Mouse (Mus musculus): ENCODE measurements at regions not wholly inside any gene's neighbourhood (a gene's known extent, or its start where the extent isn't known, plus 50 kb on each side); places are given as distances from the start of the nearest gene placed in this dataset.

GRCm38 (mm10) chr14:24586982-24587672 is 100.2 kb downstream of the Rps24 start:
- no peak for ATAC-seq (ENCODE audit: low FRiP score)
- no peak for DNase-seq (ENCODE audit: low spot score, missing footprints)

GRCm38 (mm10) chr14:24588041-24588440 is 101.1 kb downstream of the Rps24 start:
- Histone ChIP-seq H3K27me3 (ENCODE audit: control insufficient read depth, insufficient read depth, low read length) (no peaks in the 10 kb centered on the region), H3K9me3 (ENCODE audit: control insufficient read depth, low read length) (no peaks in the 10 kb centered on the region), H3K4me3 (ENCODE audit: low read depth, low read length) (no peak overlapping the region), H3K36me3 (ENCODE audit: control insufficient read depth, insufficient read depth, low read length) (no peaks in the 10 kb centered on the region), H3K4me1 (ENCODE audit: control insufficient read depth, insufficient read depth, low read length) (no peaks in the 10 kb centered on the region), H3K4me2 (no peak overlapping the region), H3K9ac (ENCODE audit: low read length) (no peak overlapping the region), H3K27ac (ENCODE audit: low read depth, low read length) (no peak overlapping the region)
- WGBS: 79% methylated on average over 3 of the region's 3 CpGs
- DNase-seq (ENCODE audit: low spot score, missing footprints) (no peak), ATAC-seq (ENCODE audit: low FRiP score) (no peak)

More at GRCm38 (mm10) chr14:24586982-24587672, 100.2 kb downstream of the Rps24 start:
- no peaks in the 10 kb centered on the region for H3K36me3 ChIP-seq (ENCODE audit: control insufficient read depth, insufficient read depth, low read length)
- no peaks in the 10 kb centered on the region for H3K9me3 ChIP-seq (ENCODE audit: control insufficient read depth, low read length)
- no peak overlapping the region for H3K4me2 ChIP-seq
- no peak overlapping the region for H3K4me3 ChIP-seq (ENCODE audit: low read depth, low read length)
- 86% methylated on average over 12 of the region's 12 CpGs for WGBS
- H3K27me3 ChIP-seq (ENCODE audit: control insufficient read depth, insufficient read depth, low read length): no peaks in the 10 kb centered on the region
- peak overlapping the region; percentile 35; the same call in 1 of the 2 replicates for H3K27ac ChIP-seq (ENCODE audit: low read depth, low read length)
- H3K9ac ChIP-seq (ENCODE audit: low read length): no peak overlapping the region
- no peaks in the 10 kb centered on the region for H3K4me1 ChIP-seq (ENCODE audit: control insufficient read depth, insufficient read depth, low read length)

- WGBS: 21% methylated on average over 14 of the region's 14 CpGs
- peak overlapping the region; percentile 4; the same call in 1 of the 2 replicates for H3K4me2 ChIP-seq
- peak overlapping the region; percentile 61 for H3K27ac ChIP-seq (ENCODE audit: low read depth, low read length)
- DNase-seq (ENCODE audit: low spot score, missing footprints) (peak; percentile 91), ATAC-seq (ENCODE audit: low FRiP score) (peak; percentile 75; the same call in 1 of the 2 replicates)
- peaks cover 13% of the 10 kb centered on the region for H3K4me1 ChIP-seq (ENCODE audit: control insufficient read depth, insufficient read depth, low read length)
- H3K9ac ChIP-seq (ENCODE audit: low read length): 0 out of 2 replicates have a peak overlapping the region, but pooled peaks have one; percentile 27
- no peaks in the 10 kb centered on the region for H3K36me3 ChIP-seq (ENCODE audit: control insufficient read depth, insufficient read depth, low read length)
- no peak overlapping the region for H3K4me3 ChIP-seq (ENCODE audit: low read depth, low read length)
- peaks cover 4% of the 10 kb centered on the region; the same call in 1 of the 2 replicates for H3K9me3 ChIP-seq (ENCODE audit: control insufficient read depth, low read length)
- no peaks in the 10 kb centered on the region for H3K27me3 ChIP-seq (ENCODE audit: control insufficient read depth, insufficient read depth, low read length)
Measured at GRCm38 (mm10) chr14:24606444-24607173, 119.7 kb downstream of the Rps24 start.

GRCm38 (mm10) chr14:24608356-24608755 is 121.4 kb downstream of the Rps24 start:
- WGBS: 74% methylated on average over 1 of the region's 1 CpGs
- H3K4me3 ChIP-seq (ENCODE audit: low read depth, low read length): no peak overlapping the region
- ATAC-seq (ENCODE audit: low FRiP score) (no peak), DNase-seq (ENCODE audit: low spot score, missing footprints) (no peak)
- no peak overlapping the region for H3K27ac ChIP-seq (ENCODE audit: low read depth, low read length)
- no peaks in the 10 kb centered on the region for H3K36me3 ChIP-seq (ENCODE audit: control insufficient read depth, insufficient read depth, low read length)
- H3K9me3 ChIP-seq (ENCODE audit: control insufficient read depth, low read length): peaks cover 4% of the 10 kb centered on the region; the same call in 1 of the 2 replicates
- H3K4me1 ChIP-seq (ENCODE audit: control insufficient read depth, insufficient read depth, low read length): peaks cover 13% of the 10 kb centered on the region
- no peak overlapping the region for H3K4me2 ChIP-seq
- H3K27me3 ChIP-seq (ENCODE audit: control insufficient read depth, insufficient read depth, low read length): no peaks in the 10 kb centered on the region
- H3K9ac ChIP-seq (ENCODE audit: low read length): no peak overlapping the region

GRCm38 (mm10) chr14:24612254-24612995 is 125.5 kb downstream of the Rps24 start:
- Histone ChIP-seq H3K27ac (ENCODE audit: low read depth, low read length) (no peak overlapping the region), H3K4me1 (ENCODE audit: control insufficient read depth, insufficient read depth, low read length) (peaks cover 22% of the 10 kb centered on the region), H3K4me3 (ENCODE audit: low read depth, low read length) (no peak overlapping the region), H3K4me2 (no peak overlapping the region), H3K9me3 (ENCODE audit: control insufficient read depth, low read length) (peaks cover 4% of the 10 kb centered on the region; the same call in 1 of the 2 replicates), H3K9ac (ENCODE audit: low read length) (no peak overlapping the region), H3K27me3 (ENCODE audit: control insufficient read depth, insufficient read depth, low read length) (no peaks in the 10 kb centered on the region), H3K36me3 (ENCODE audit: control insufficient read depth, insufficient read depth, low read length) (no peaks in the 10 kb centered on the region)
- ATAC-seq (ENCODE audit: low FRiP score) (no peak), DNase-seq (ENCODE audit: low spot score, missing footprints) (no peak)
- 91% methylated on average over 4 of the region's 4 CpGs for WGBS

GRCm38 (mm10) chr14:24615776-24616175 is 128.9 kb downstream of the Rps24 start:
- no peak for ATAC-seq (ENCODE audit: low FRiP score)
- no peak overlapping the region for H3K4me3 ChIP-seq (ENCODE audit: low read depth, low read length)
- 72% methylated on average over 3 of the region's 3 CpGs for WGBS
- no peaks in the 10 kb centered on the region for H3K27me3 ChIP-seq (ENCODE audit: control insufficient read depth, insufficient read depth, low read length)
- H3K27ac ChIP-seq (ENCODE audit: low read depth, low read length): peak overlapping the region; percentile 99
- H3K4me2 ChIP-seq: no peak overlapping the region
- no peaks in the 10 kb centered on the region for H3K9me3 ChIP-seq (ENCODE audit: control insufficient read depth, low read length)
- H3K9ac ChIP-seq (ENCODE audit: low read length): no peak overlapping the region
- H3K4me1 ChIP-seq (ENCODE audit: control insufficient read depth, insufficient read depth, low read length): peaks cover 44% of the 10 kb centered on the region
- H3K36me3 ChIP-seq (ENCODE audit: control insufficient read depth, insufficient read depth, low read length): no peaks in the 10 kb centered on the region
- no peak for DNase-seq (ENCODE audit: low spot score, missing footprints)

- Histone ChIP-seq H3K27ac (ENCODE audit: low read depth, low read length) (peak overlapping the region; percentile 99), H3K4me1 (ENCODE audit: control insufficient read depth, insufficient read depth, low read length) (peaks cover 44% of the 10 kb centered on the region), H3K4me2 (peak overlapping the region; percentile 30; the same call in 1 of the 2 replicates), H3K4me3 (ENCODE audit: low read depth, low read length) (no peak overlapping the region), H3K9me3 (ENCODE audit: control insufficient read depth, low read length) (no peaks in the 10 kb centered on the region), H3K36me3 (ENCODE audit: control insufficient read depth, insufficient read depth, low read length) (no peaks in the 10 kb centered on the region), H3K9ac (ENCODE audit: low read length) (peak overlapping the region; percentile 20; the same call in 1 of the 2 replicates), H3K27me3 (ENCODE audit: control insufficient read depth, insufficient read depth, low read length) (no peaks in the 10 kb centered on the region)
- 25% methylated on average over 10 of the region's 10 CpGs for WGBS
- peak; percentile 89 for DNase-seq (ENCODE audit: low spot score, missing footprints)
- peak; percentile 2; the same call in 1 of the 2 replicates for ATAC-seq (ENCODE audit: low FRiP score)
Measured at GRCm38 (mm10) chr14:24616306-24617125, 129.6 kb downstream of the Rps24 start.

- Histone ChIP-seq H3K4me1 (ENCODE audit: control insufficient read depth, insufficient read depth, low read length) (peaks cover 44% of the 10 kb centered on the region), H3K4me2 (peak overlapping the region; percentile 30; the same call in 1 of the 2 replicates), H3K4me3 (ENCODE audit: low read depth, low read length) (no peak overlapping the region), H3K9me3 (ENCODE audit: control insufficient read depth, low read length) (no peaks in the 10 kb centered on the region), H3K27me3 (ENCODE audit: control insufficient read depth, insufficient read depth, low read length) (no peaks in the 10 kb centered on the region), H3K36me3 (ENCODE audit: control insufficient read depth, insufficient read depth, low read length) (no peaks in the 10 kb centered on the region), H3K27ac (ENCODE audit: low read depth, low read length) (peak overlapping the region; percentile 99), H3K9ac (ENCODE audit: low read length) (peak overlapping the region; percentile 20; the same call in 1 of the 2 replicates)
- WGBS: 12% methylated on average over 3 of the region's 3 CpGs
- peak; percentile 96 for DNase-seq (ENCODE audit: low spot score, missing footprints)
- no peak for ATAC-seq (ENCODE audit: low FRiP score)
Measured at GRCm38 (mm10) chr14:24617126-24617375, 130.1 kb downstream of the Rps24 start.

Data from midbrain, embryonic 11.5 days (tissue).